Mouse (Mus musculus): ENCODE results near the gene Abl1.

GRCm38 (mm10) chr2:31762155-31762554, 74.0 kb downstream of the Abl1 start:
- TF ChIP-seq CTCF (IDR thresholded peaks at IDR 0.05; ENCODE audit: control insufficient read depth, insufficient read depth, low read length) (no peak), POLR2A (IDR thresholded peaks at IDR 0.05; ENCODE audit: borderline replicate concordance, control insufficient read depth, low read depth, low read length) (no peak)
